Mouse (Mus musculus): ENCODE results near the gene Supt5. TPM values are rescaled to one million over a fixed set of nuclear protein-coding genes. Genes with fewer than 3 reads are reported as not detected.

Supt5 gene
- polyA plus RNA-seq, 1 experiment from 2014 or later, result 47.9 TPM

- H3K27me3 ChIP-seq (ENCODE audit: control insufficient read depth, insufficient read depth, low read length), result no peaks in the 10 kb centered on the region
- 93% methylated on average over 2 of the region's 2 CpGs for WGBS
- peaks cover 84% of the 10 kb centered on the region for H3K36me3 ChIP-seq (ENCODE audit: control insufficient read depth, insufficient read depth, low read length)
- no peak overlapping the region for H3K9ac ChIP-seq (ENCODE audit: low read length)
- H3K27ac ChIP-seq (replicated peaks in 1 of 2; ENCODE audit: control insufficient read depth in 1 of 2, insufficient read depth in 1 of 2, low read depth in 2 of 2, low read length in 2 of 2), result no peak overlapping the region
- H3K4me1 ChIP-seq (ENCODE audit: control insufficient read depth in 2 of 2, insufficient read depth in 2 of 2, low read length in 2 of 2), result no peaks in the 10 kb centered on the region
- no peaks in the 10 kb centered on the region for H3K9me3 ChIP-seq (ENCODE audit: control insufficient read depth, low read length)
- no peak overlapping the region for H3K4me3 ChIP-seq (ENCODE audit: control insufficient read depth in 1 of 2, insufficient read depth in 1 of 2, low read depth in 1 of 2, low read length in 2 of 2)
- ATAC-seq (ENCODE audit: insufficient number of reproducible peaks, insufficient read depth, low FRiP score, low read depth), result no peak
- H3K4me2 ChIP-seq (ENCODE audit: low read length), result no peak overlapping the region
Measured at GRCm38 (mm10) chr7:28328260-28328659, 10.3 kb downstream of the Supt5 start.

- Histone ChIP-seq H3K9me3 (ENCODE audit: control insufficient read depth, low read length) (no peaks in the 10 kb centered on the region), H3K36me3 (ENCODE audit: control insufficient read depth, insufficient read depth, low read length) (peaks cover 100% of the 10 kb centered on the region)
- WGBS, result 80% methylated on average over 4 of the region's 4 CpGs
Measured at GRCm38 (mm10) chr7:28326457-28326856, 12.1 kb downstream of the Supt5 start.

GRCm38 (mm10) chr7:28325293-28325692 is 13.3 kb downstream of the Supt5 start:
- no peaks in the 10 kb centered on the region for H3K4me1 ChIP-seq (ENCODE audit: control insufficient read depth in 2 of 2, insufficient read depth in 2 of 2, low read length in 2 of 2)
- WGBS, result 94% methylated on average over 8 of the region's 8 CpGs

More at GRCm38 (mm10) chr7:28326457-28326856, 12.1 kb downstream of the Supt5 start:
- Histone ChIP-seq H3K4me1 (ENCODE audit: control insufficient read depth in 2 of 2, insufficient read depth in 2 of 2, low read length in 2 of 2) (no peaks in the 10 kb centered on the region), H3K27ac (replicated peaks in 1 of 2; ENCODE audit: control insufficient read depth in 1 of 2, insufficient read depth in 1 of 2, low read depth in 2 of 2, low read length in 2 of 2) (no peak overlapping the region), H3K4me3 (ENCODE audit: control insufficient read depth in 1 of 2, insufficient read depth in 1 of 2, low read depth in 1 of 2, low read length in 2 of 2) (no peak overlapping the region), H3K4me2 (ENCODE audit: low read length) (no peak overlapping the region), H3K27me3 (ENCODE audit: control insufficient read depth, insufficient read depth, low read length) (no peaks in the 10 kb centered on the region), H3K9ac (ENCODE audit: low read length) (no peak overlapping the region)
- no peak for ATAC-seq (ENCODE audit: insufficient number of reproducible peaks, insufficient read depth, low FRiP score, low read depth)

GRCm38 (mm10) chr7:28321974-28322720 is 16.4 kb downstream of the Supt5 start:
- WGBS, result 88% methylated on average over 15 of the region's 15 CpGs
- Histone ChIP-seq H3K9ac (ENCODE audit: low read length) (no peak overlapping the region), H3K27ac (replicated peaks in 1 of 2; ENCODE audit: control insufficient read depth in 1 of 2, insufficient read depth in 1 of 2, low read depth in 2 of 2, low read length in 2 of 2) (no peak overlapping the region), H3K36me3 (ENCODE audit: control insufficient read depth, insufficient read depth, low read length) (peaks cover 100% of the 10 kb centered on the region), H3K4me1 (ENCODE audit: control insufficient read depth in 2 of 2, insufficient read depth in 2 of 2, low read length in 2 of 2) (no peaks in the 10 kb centered on the region), H3K4me2 (ENCODE audit: low read length) (no peak overlapping the region), H3K27me3 (ENCODE audit: control insufficient read depth, insufficient read depth, low read length) (no peaks in the 10 kb centered on the region), H3K4me3 (ENCODE audit: control insufficient read depth in 1 of 2, insufficient read depth in 1 of 2, low read depth in 1 of 2, low read length in 2 of 2) (no peak overlapping the region), H3K9me3 (ENCODE audit: control insufficient read depth, low read length) (no peaks in the 10 kb centered on the region)
- ATAC-seq (ENCODE audit: insufficient number of reproducible peaks, insufficient read depth, low FRiP score, low read depth), result no peak

More at GRCm38 (mm10) chr7:28325293-28325692, 13.3 kb downstream of the Supt5 start:
- Histone ChIP-seq H3K27ac (replicated peaks in 1 of 2; ENCODE audit: control insufficient read depth in 1 of 2, insufficient read depth in 1 of 2, low read depth in 2 of 2, low read length in 2 of 2) (no peak overlapping the region), H3K9ac (ENCODE audit: low read length) (no peak overlapping the region), H3K4me2 (ENCODE audit: low read length) (no peak overlapping the region), H3K36me3 (ENCODE audit: control insufficient read depth, insufficient read depth, low read length) (peaks cover 100% of the 10 kb centered on the region), H3K4me3 (ENCODE audit: control insufficient read depth in 1 of 2, insufficient read depth in 1 of 2, low read depth in 1 of 2, low read length in 2 of 2) (no peak overlapping the region), H3K9me3 (ENCODE audit: control insufficient read depth, low read length) (no peaks in the 10 kb centered on the region), H3K27me3 (ENCODE audit: control insufficient read depth, insufficient read depth, low read length) (no peaks in the 10 kb centered on the region)
- no peak for ATAC-seq (ENCODE audit: insufficient number of reproducible peaks, insufficient read depth, low FRiP score, low read depth)

GRCm38 (mm10) chr7:28318714-28319113 is 19.8 kb downstream of the Supt5 start:
- H3K27ac ChIP-seq (replicated peaks in 1 of 2; ENCODE audit: control insufficient read depth in 1 of 2, insufficient read depth in 1 of 2, low read depth in 2 of 2, low read length in 2 of 2), result no peak overlapping the region
- no peaks in the 10 kb centered on the region for H3K27me3 ChIP-seq (ENCODE audit: control insufficient read depth, insufficient read depth, low read length)
- H3K36me3 ChIP-seq (ENCODE audit: control insufficient read depth, insufficient read depth, low read length), result peaks cover 94% of the 10 kb centered on the region
- no peak overlapping the region for H3K4me3 ChIP-seq (ENCODE audit: control insufficient read depth in 1 of 2, insufficient read depth in 1 of 2, low read depth in 1 of 2, low read length in 2 of 2)
- H3K9me3 ChIP-seq (ENCODE audit: control insufficient read depth, low read length), result no peaks in the 10 kb centered on the region
- WGBS, result 90% methylated on average over 17 of the region's 17 CpGs
- no peaks in the 10 kb centered on the region for H3K4me1 ChIP-seq (ENCODE audit: control insufficient read depth in 2 of 2, insufficient read depth in 2 of 2, low read length in 2 of 2)
- H3K4me2 ChIP-seq (ENCODE audit: low read length), result no peak overlapping the region
- no peak for ATAC-seq (ENCODE audit: insufficient number of reproducible peaks, insufficient read depth, low FRiP score, low read depth)
- H3K9ac ChIP-seq (ENCODE audit: low read length), result no peak overlapping the region

GRCm38 (mm10) chr7:28318036-28318435 is 20.5 kb downstream of the Supt5 start:
- H3K4me2 ChIP-seq (ENCODE audit: low read length), result no peak overlapping the region
- WGBS, result 72% methylated on average over 3 of the region's 3 CpGs
- H3K9me3 ChIP-seq (ENCODE audit: control insufficient read depth, low read length), result no peaks in the 10 kb centered on the region
- no peak overlapping the region for H3K9ac ChIP-seq (ENCODE audit: low read length)
- H3K27me3 ChIP-seq (ENCODE audit: control insufficient read depth, insufficient read depth, low read length), result no peaks in the 10 kb centered on the region
- H3K4me1 ChIP-seq (ENCODE audit: control insufficient read depth in 2 of 2, insufficient read depth in 2 of 2, low read length in 2 of 2), result no peaks in the 10 kb centered on the region
- peaks cover 87% of the 10 kb centered on the region for H3K36me3 ChIP-seq (ENCODE audit: control insufficient read depth, insufficient read depth, low read length)
- no peak overlapping the region for H3K4me3 ChIP-seq (ENCODE audit: control insufficient read depth in 1 of 2, insufficient read depth in 1 of 2, low read depth in 1 of 2, low read length in 2 of 2)
- no peak for ATAC-seq (ENCODE audit: insufficient number of reproducible peaks, insufficient read depth, low FRiP score, low read depth)
- H3K27ac ChIP-seq (replicated peaks in 1 of 2; ENCODE audit: control insufficient read depth in 1 of 2, insufficient read depth in 1 of 2, low read depth in 2 of 2, low read length in 2 of 2), result no peak overlapping the region

- H3K27me3 ChIP-seq (ENCODE audit: control insufficient read depth, insufficient read depth, low read length), result no peaks in the 10 kb centered on the region
- peak; percentile 96 for ATAC-seq (ENCODE audit: insufficient number of reproducible peaks, insufficient read depth, low FRiP score, low read depth)
- H3K9ac ChIP-seq (ENCODE audit: low read length), result peak within 1 kb of the TSS; percentile 86
- peaks cover 62% of the 10 kb centered on the region for H3K36me3 ChIP-seq (ENCODE audit: control insufficient read depth, insufficient read depth, low read length)
- peaks cover 5 to 9% of the 10 kb centered on the region in 2 experiments; a peak in 1 of 4 replicates for H3K4me1 ChIP-seq (ENCODE audit: control insufficient read depth in 2 of 2, insufficient read depth in 2 of 2, low read length in 2 of 2)
- no peaks in the 10 kb centered on the region for H3K9me3 ChIP-seq (ENCODE audit: control insufficient read depth, low read length)
- H3K4me3 ChIP-seq (ENCODE audit: control insufficient read depth in 1 of 2, insufficient read depth in 1 of 2, low read depth in 1 of 2, low read length in 2 of 2), result peak within 1 kb of the TSS; percentile 57 to 64
- peak within 1 kb of the TSS in 1 of 2 experiments; percentile 52; a peak in 2 of 4 replicates for H3K27ac ChIP-seq (replicated peaks in 1 of 2; ENCODE audit: control insufficient read depth in 1 of 2, insufficient read depth in 1 of 2, low read depth in 2 of 2, low read length in 2 of 2)
- under 1% methylated on average over 42 of the region's 45 CpGs for WGBS
- peak within 1 kb of the TSS; percentile 86 for H3K4me2 ChIP-seq (ENCODE audit: low read length)
Measured at GRCm38 (mm10) chr7:28311926-28312543, 26.5 kb downstream of the Supt5 start, which contains the start of gene Timm50. Timm50 (minus strand) TSS chr7:28312072.

All from heart, embryonic 14.5 days (tissue).